Mouse (Mus musculus): ENCODE measurements around the gene Ephb4.

Ephb4 gene

DNA sequence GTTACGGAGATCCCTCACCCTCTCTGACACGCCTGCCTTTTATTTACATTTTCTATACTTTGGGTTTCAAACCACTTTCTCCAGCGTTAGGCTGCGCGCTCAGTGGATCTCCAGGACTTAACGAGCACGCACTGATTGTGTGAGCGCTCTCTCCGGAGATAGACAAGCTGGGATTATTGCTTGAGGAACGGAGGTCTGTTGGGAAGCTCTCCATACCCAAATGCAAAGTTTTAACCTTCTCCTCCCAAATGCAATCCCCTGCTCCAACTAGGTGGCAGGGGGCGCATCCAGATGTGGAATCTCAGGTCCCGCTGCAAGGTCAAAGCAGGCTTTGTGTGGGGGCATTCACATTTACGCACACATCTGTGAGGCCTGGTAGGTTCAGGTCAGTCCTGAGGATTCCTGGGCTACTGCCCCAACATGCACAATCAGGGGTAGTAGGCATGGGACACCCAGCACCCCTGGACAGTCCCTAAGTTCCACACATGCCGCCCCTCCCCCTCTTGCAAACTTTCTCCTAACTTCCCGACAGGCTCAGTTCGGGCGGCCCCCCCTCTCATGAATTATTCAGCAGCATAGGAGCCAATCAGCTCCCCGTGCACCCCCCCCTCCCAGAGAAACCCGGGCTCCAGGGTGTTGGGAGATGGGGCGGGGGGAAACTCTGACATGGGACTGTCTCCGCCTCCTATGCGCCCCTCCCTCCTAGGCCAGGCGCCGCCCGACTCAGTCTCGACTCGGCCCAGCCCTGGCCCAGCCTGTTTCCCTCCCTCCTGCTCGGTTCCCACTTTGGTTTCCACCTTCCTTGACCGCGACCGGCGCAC is at the start of gene Ephb4:
TSS of gene Ephb4 (plus strand) at position 726 of the 821 bp plus-strand sequence.
- peak; percentile 77 for DNase-seq (ENCODE audit: low spot score)

GRCm38 (mm10) chr5:137301253-137301652 is 48.7 kb upstream of the Ephb4 start:
- DNase-seq (ENCODE audit: low spot score): no peak

DNA sequence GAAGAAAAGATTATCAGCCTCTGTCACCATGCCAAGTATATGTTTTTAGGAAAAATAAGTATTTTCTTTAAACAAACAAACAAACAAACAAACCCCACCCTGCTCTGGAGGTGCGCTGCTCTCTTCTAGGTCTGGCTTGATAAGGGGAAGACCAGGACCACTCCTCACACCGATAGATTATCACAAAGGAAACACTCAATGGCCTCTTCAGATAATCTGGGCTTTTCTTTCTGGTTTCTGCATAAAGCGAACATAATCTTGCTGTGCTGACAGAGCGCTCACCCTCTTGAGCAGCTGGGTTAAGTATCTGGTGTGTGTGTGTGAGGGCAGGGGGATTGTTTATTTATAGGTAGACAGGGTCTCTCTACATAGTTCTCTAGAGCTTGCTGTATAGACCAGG is 46.3 kb upstream of the Ephb4 start:
- no peak for DNase-seq (ENCODE audit: low spot score)

- no peak for DNase-seq (ENCODE audit: low spot score)
These were observed 45.7 kb upstream of the Ephb4 start for GRCm38 (mm10) chr5:137304165-137304564.

- DNase-seq (ENCODE audit: low spot score): no peak
These were observed 45.1 kb upstream of the Ephb4 start for GRCm38 (mm10) chr5:137304816-137305215.

DNA sequence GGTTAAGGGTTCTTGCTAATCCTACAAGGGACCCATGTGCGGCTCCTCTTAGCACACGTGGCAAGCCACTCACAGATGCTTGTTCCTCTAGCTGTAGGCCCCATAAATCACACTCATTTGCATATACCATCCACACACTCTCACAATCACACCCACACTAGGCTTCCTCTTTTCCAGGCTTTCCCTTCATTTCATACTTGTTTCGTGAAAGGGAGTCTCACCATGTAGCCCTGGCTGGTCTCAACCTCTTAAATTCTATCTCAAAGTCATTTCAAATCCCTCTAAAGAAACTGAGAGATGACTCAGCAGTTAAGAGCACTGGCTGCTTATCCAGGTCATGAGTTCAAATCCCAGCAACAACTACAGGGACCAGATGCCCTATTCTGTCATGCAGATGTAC is 44.1 kb upstream of the Ephb4 start:
- DNase-seq (ENCODE audit: low spot score): no peak

GRCm38 (mm10) chr5:137306439-137307005 is 43.4 kb upstream of the Ephb4 start:
- DNase-seq (ENCODE audit: low spot score): no peak

DNA sequence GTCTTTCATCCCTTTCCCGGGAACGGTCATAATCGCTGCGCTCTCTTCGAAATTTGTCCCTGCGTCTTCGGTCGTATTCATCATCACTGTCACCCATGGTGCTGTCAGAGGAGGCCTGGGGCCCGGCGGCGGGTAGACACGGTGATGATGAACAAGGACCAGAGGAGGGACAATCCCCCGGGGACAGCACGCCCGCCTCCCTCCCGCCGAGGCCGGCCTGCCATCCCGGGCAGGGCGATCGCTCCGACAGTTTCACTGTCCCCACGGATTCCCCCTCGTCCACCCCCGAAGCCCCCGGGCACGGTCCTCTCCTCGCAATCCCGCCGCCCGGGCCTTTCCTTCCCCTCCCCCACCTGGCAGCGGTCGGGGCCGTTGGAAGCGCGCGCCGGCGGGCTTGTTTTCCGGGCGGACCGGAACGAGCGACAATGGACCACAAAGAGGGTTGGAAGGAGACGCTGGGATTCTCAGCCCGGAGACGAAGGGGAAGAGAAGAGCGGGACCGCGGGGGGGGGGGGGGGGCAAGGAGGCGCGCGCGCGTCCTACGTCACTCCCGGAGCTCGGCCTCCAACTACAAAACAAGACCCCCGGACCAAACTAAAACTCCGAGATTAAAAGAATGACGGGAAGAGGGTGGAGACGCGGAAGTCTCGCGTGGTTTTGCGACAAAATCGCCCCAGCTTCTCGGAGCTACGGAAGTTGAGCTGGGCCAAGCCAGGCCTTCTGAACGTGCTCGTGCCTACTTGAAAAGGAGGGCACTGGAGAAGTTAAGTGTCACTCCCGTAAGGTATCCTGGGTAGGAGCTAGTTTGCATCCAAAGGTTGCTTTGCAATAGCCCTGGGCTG is 42.6 kb upstream of the Ephb4 start, which contains the start of gene Srrt:
TSS of gene Srrt (minus strand) at position 604 of the 842 bp plus-strand sequence.
- peak; percentile 83 for DNase-seq (ENCODE audit: low spot score)

GRCm38 (mm10) chr5:137308356-137308755 is 41.6 kb upstream of the Ephb4 start:
- DNase-seq (ENCODE audit: low spot score): no peak

- no peak for DNase-seq (ENCODE audit: low spot score)
These were observed 36.3 kb upstream of the Ephb4 start for GRCm38 (mm10) chr5:137313466-137314192.

DNA sequence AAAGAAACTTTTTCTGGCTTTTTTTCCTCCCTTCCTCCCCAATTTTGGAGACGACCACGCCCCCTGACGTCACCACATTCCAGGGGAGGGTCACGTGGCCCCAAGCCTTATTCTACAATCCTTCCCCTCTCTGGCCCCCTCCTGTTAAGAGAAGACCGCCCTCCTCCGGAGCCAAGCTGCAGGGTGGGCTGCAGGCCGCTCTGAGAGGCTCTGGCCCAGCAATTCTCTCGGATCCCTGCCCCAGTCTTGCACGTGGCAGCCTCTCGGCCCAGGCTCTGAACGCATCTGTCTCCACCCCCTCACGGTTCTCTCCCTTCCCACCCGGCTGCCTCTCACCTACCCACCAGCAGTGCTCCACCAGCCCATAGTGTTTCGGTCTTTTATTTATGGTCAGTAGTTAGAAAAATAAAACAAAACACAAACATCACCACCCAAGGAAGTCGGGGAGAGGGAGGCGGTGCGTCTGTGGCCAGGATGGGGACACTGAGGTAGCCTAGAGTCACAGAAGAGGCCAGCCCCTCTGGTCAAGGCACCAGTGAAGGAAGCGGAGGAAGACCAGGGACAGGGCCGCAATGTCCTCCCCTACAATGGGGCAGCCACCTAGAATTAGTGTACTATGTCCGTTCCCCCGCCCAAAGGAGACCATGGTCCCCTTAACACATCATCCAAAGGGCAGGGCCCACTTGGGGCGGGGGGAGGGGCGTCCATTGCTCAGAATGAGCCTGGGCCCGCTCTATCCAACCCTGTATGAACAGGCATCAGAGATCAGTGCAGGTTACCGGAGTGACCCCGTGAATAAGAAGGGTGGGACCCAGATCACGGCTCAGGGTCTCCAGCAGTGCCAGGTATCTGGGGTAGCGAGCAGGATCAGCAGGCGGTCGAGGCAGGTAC is 35.5 kb upstream of the Ephb4 start, which contains the start of gene Trip6:
TSS of gene Trip6 (minus strand) at position 212 of the 891 bp plus-strand sequence.
- DNase-seq (ENCODE audit: low spot score): peak; percentile 93

- DNase-seq (ENCODE audit: low spot score): no peak
These were observed 34.6 kb upstream of the Ephb4 start for GRCm38 (mm10) chr5:137315084-137315903.

GRCm38 (mm10) chr5:137317361-137317760 is 32.5 kb upstream of the Ephb4 start:
- no peak for DNase-seq (ENCODE audit: low spot score)

DNA sequence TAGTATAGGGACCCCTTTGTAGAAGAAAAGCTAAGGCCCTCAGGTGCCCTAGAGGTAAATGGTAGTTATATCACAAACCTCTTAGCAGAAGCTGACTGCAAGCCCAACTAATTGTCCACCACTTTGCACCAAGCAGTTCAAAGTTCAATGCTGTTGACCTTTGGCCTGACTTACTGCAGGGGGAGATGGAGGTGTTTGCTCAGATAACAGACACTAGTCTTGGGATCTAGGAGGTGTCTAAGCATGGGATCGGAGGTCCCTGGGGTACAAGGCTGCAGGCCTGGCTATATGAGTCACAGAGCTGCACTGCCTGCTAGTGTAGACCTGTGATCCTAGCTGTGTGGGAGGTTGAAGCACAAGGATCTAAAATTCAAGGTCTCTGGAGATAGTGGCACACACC is 31.3 kb upstream of the Ephb4 start:
- no peak for DNase-seq (ENCODE audit: low spot score)

DNA sequence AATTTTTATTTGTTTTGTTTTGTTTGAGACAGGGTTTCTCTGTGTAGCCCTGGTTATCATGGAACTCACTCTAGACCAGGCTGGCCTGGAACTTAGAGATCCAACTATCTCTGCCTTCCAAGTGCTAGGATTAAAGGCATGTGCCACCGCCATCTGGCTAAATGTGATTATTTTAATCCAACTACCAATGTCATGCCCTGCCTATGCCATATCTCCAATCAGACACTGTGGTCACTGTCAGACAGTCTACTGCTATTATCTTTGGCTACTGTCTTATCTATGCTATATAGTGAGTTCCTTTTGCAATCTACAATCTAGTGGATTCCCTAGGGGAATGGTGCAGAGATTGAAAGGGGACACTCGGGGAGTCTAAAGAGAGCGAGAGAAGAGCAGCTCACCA is 28.9 kb upstream of the Ephb4 start:
- no peak for DNase-seq (ENCODE audit: low spot score)

DNA sequence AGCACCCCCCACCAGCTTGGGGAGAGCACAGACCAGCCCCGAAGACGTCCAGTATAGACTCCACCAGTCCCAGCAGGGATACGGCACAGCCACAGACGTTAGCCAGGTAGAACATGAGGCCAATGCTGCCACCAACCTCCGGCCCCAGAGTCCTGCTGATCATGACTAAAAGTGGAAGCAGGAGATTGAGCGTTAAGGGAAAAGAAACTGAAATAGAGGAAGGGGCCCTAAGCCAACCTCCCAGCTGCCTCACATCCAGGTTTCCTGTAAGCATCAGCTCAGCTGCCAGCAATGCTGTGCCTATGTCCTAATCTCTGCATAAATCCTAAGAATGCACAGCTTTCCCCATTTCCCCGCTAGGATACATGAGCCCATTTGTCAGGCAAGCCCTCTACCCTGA is 19.0 kb upstream of the Ephb4 start:
- DNase-seq (ENCODE audit: low spot score): no peak

- no peak for DNase-seq (ENCODE audit: low spot score)
These were observed 16.9 kb upstream of the Ephb4 start for GRCm38 (mm10) chr5:137332857-137333511.

DNA sequence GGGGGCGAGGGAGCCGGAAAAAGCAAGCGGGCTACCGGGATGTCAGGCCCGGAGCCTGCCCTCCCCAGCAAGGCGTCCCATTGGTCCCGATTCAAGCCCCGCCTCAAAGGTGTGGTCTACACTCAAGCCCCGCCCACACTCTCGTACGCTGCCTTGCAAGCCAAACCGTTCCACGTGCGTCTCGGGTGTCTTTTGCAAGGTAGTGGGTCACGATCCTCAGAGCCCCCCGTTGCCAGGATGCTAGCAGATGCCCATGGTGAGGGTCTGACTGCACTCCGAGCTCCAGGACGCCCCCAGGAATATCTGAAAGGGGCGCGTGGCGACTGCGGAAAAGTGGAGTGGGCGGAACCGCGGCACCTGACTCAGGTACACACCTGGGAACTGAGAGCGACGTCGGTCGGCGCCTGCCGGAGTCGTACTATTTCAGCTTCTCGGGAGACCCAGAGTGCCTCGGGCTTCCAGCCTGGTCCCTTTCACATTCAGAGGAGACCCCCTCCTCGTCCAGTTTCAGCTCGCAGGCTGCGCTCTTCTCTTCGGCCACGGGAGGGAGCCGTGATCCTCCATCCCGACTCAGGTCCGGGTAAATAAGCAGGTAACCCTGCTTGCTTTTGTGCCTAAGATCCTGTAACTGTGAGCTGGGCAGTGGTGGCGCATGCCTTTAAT is 16.3 kb upstream of the Ephb4 start, which contains the start of gene Slc12a9:
TSS of gene Slc12a9 (minus strand) at position 86 of the 663 bp plus-strand sequence.
- peak; percentile 96 for DNase-seq (ENCODE audit: low spot score)

DNA sequence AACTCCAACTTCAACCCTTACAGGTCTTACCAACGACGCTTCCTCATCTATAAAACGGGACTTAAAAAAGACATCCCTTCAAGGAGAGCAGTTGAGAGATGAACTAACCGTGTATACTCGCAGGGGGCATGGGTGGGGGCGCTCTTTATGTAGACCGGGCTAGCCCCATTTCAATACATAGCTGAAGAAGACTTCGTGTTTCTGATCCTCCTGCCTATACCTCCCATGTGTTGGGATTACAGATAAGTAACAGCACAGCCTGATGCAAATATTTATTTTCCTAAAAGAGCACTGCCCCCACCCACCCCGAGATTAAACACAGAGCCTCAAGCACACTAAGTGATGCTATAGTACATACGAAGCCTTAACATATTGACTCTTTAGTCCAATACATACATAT is 15.6 kb upstream of the Ephb4 start:
- DNase-seq (ENCODE audit: low spot score): no peak
